18 mouse cellular contexts compared by ENCODE assay signal in the genomic region with DNA sequence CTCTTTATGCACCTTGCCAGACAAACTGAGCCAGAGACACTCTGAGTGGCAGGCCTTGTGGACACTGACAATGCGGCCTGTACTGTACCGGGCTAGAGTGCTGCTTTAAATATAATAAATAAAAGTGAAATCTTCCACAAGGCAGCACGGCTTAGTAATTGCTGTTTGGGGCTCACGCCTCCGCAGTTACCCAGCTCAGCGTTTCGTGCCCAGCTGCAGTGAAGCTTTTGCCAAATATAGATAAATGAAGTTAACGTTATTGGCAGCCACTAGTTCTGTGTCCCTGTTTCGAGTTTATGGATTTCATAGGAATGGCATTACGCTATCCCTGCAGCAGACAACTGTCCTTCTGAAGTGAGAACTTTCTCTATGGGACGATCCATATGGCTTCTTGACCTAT.
A peak's percentile ranks its signal among the peaks of the same experiment; 100 is the strongest.
DNase-seq lines count a peak whose midpoint lies in the region; ATAC-seq and TF ChIP-seq lines count a peak whose summit lies in the region.
"Had no signal": no experiment of that assay in that cellular context is flagged by ENCODE, and none has a peak within 500 bp of the region (broad histone marks: within the 10 kb centered on the region; RNA-seq: fewer than 3 reads in every experiment).

No protein-coding gene starts in this region.

- no peaks in the 10 kb centered on the region for H3K9me3 ChIP-seq in forebrain, postnatal 0 days (ENCODE audit: low read length)
- H3K9me3 ChIP-seq in hindbrain, embryonic 13.5 days: no peaks in the 10 kb centered on the region

- no peak for DNase-seq in frontal cortex, postnatal 25 days (ENCODE audit: low spot score in 2 of 2)
- DNase-seq in forebrain, postnatal 0 days: peak; percentile 38
- peak; percentile 57 for DNase-seq in layer of hippocampus, adult 9-10 months (ENCODE audit: low spot score)
- peak; percentile 57 to 68 for DNase-seq in right cerebral cortex, adult 2 months (ENCODE audit: low spot score in 2 of 2)
- no peak for DNase-seq in cerebellum, adult 18-20 months
- DNase-seq in heart, postnatal 4 days: no peak
- DNase-seq: B cell, adult 2 months; cerebellum, adult 11-12 months; gastrocnemius, adult 2 months; kidney, adult 8-10 months; kidney, postnatal 4 days; liver, postnatal 0 days; midbrain, embryonic 14.5 days; thymus, postnatal 14 days had no signal

- 70% methylated on average over 11 of the region's 11 CpGs for WGBS in forebrain, postnatal 0 days
- WGBS in hindbrain, embryonic 13.5 days: 89% methylated on average over 11 of the region's 11 CpGs

- no peak for TF ChIP-seq CTCF in forebrain, postnatal 0 days (IDR thresholded peaks at IDR 0.05; ENCODE audit: low read depth)

- no peaks in the 10 kb centered on the region for H3K36me3 ChIP-seq in forebrain, postnatal 0 days (ENCODE audit: insufficient read depth)
- no peaks in the 10 kb centered on the region for H3K36me3 ChIP-seq in hindbrain, embryonic 13.5 days

- H3K4me1 ChIP-seq in forebrain, postnatal 0 days (ENCODE audit: insufficient read depth): 0 out of 2 replicates have a peak, but pooled peaks cover 6% of the 10 kb centered on the region
- H3K4me1 ChIP-seq in hindbrain, embryonic 13.5 days (replicated peaks): no peaks in the 10 kb centered on the region

- H3K4me3 ChIP-seq in forebrain, postnatal 0 days (ENCODE audit: low read depth, low read length): no peak overlapping the region
- H3K4me3 ChIP-seq in hindbrain, embryonic 13.5 days: no peak overlapping the region
- H3K4me3 ChIP-seq: gastrocnemius, adult 2 months had no signal

- no peak overlapping the region for H3K27ac ChIP-seq in forebrain, postnatal 0 days (ENCODE audit: low read depth, low read length)
- no peak overlapping the region for H3K27ac ChIP-seq in hindbrain, embryonic 13.5 days
- H3K27ac ChIP-seq: gastrocnemius, adult 2 months had no signal

- no peak overlapping the region for H3K9ac ChIP-seq in forebrain, postnatal 0 days
- no peak overlapping the region for H3K9ac ChIP-seq in hindbrain, embryonic 13.5 days
- H3K9ac ChIP-seq: liver, postnatal 0 days had no signal

- H3K4me2 ChIP-seq in forebrain, postnatal 0 days (ENCODE audit: low read depth): no peak overlapping the region
- no peak overlapping the region for H3K4me2 ChIP-seq in hindbrain, embryonic 13.5 days
- H3K4me2 ChIP-seq: heart, embryonic 11.5 days had no signal

- no peaks in the 10 kb centered on the region for H3K27me3 ChIP-seq in forebrain, postnatal 0 days (ENCODE audit: insufficient read depth, low read length)
- H3K27me3 ChIP-seq in hindbrain, embryonic 13.5 days: no peaks in the 10 kb centered on the region
- H3K27me3 ChIP-seq: Patski had no signal

- peak; percentile 65 for ATAC-seq in frontal cortex, adult (ENCODE audit: low TSS enrichment)
- ATAC-seq in forebrain, postnatal 0 days: peak; percentile 25; the same call in 1 of the 2 replicates
- ATAC-seq in hindbrain, embryonic 13.5 days (ENCODE audit: low FRiP score): no peak
- ATAC-seq: liver, postnatal 0 days; Patski had no signal

Comparison
In these comparisons a context has a peak if more than half of its experiments do, and no peak if none do; other contexts are left out.
1. DNase-seq: peak in forebrain, postnatal 0 days (single experiment), layer of hippocampus, adult 9-10 months (single experiment) and right cerebral cortex, adult 2 months (2 of 2); none in frontal cortex, postnatal 25 days (0 of 2), cerebellum, adult 18-20 months (0 of 2) and heart, postnatal 4 days (single experiment).